Mouse (Mus musculus) fibroblast of lung, adult 2 months (primary cell): Measurements from ENCODE around the gene Etv5.

Experiments
- DNase-seq: peaks from one replicate; pipeline ENCODE4 v3.0.0-alpha.2; 2011; ENCODE audit warnings: low read depth

The Etv5 gene

GRCm38 (mm10) chr16:22439499-22440177 is at the start of gene Etv5:
Gene Etv5 (minus strand): TSS chr16:22439719.
- DNase-seq: peak; percentile 98

GRCm38 (mm10) chr16:22483900-22484299 is 44.4 kb upstream of the Etv5 start:
- no peak for DNase-seq

- DNase-seq: no peak
Measured at GRCm38 (mm10) chr16:22479322-22479721, 39.8 kb upstream of the Etv5 start.

- DNase-seq: no peak
Measured at GRCm38 (mm10) chr16:22471728-22472127, 32.2 kb upstream of the Etv5 start.

- no peak for DNase-seq
Measured at GRCm38 (mm10) chr16:22469385-22469784, 29.9 kb upstream of the Etv5 start.

- no peak for DNase-seq
Measured at GRCm38 (mm10) chr16:22467111-22467510, 27.6 kb upstream of the Etv5 start.

GRCm38 (mm10) chr16:22466381-22466780 is 26.9 kb upstream of the Etv5 start:
- no peak for DNase-seq

- DNase-seq: no peak
Measured at GRCm38 (mm10) chr16:22462220-22462619, 22.7 kb upstream of the Etv5 start.

GRCm38 (mm10) chr16:22461728-22462127 is 22.2 kb upstream of the Etv5 start:
- DNase-seq: no peak

GRCm38 (mm10) chr16:22460960-22461359 is 21.4 kb upstream of the Etv5 start:
- DNase-seq: no peak

GRCm38 (mm10) chr16:22452082-22452481 is 12.6 kb upstream of the Etv5 start:
- no peak for DNase-seq

- DNase-seq: no peak
Measured at GRCm38 (mm10) chr16:22448093-22448492, 8.6 kb upstream of the Etv5 start.

GRCm38 (mm10) chr16:22444786-22445185 is 5.3 kb upstream of the Etv5 start:
- DNase-seq: no peak

GRCm38 (mm10) chr16:22442202-22442601 is 2.7 kb upstream of the Etv5 start:
- no peak for DNase-seq

GRCm38 (mm10) chr16:22441317-22441716 is 1.8 kb upstream of the Etv5 start:
- no peak for DNase-seq

- DNase-seq: no peak
Measured at GRCm38 (mm10) chr16:22440269-22440668, 750 bp upstream of the Etv5 start.

- no peak for DNase-seq
Measured at GRCm38 (mm10) chr16:22438441-22439373, 812 bp downstream of the Etv5 start.

- no peak for DNase-seq
Measured at GRCm38 (mm10) chr16:22436106-22436505, 3.4 kb downstream of the Etv5 start.

GRCm38 (mm10) chr16:22434530-22434929 is 5.0 kb downstream of the Etv5 start:
- no peak for DNase-seq

- no peak for DNase-seq
Measured at GRCm38 (mm10) chr16:22433944-22434343, 5.6 kb downstream of the Etv5 start.

GRCm38 (mm10) chr16:22431773-22432172 is 7.7 kb downstream of the Etv5 start:
- DNase-seq: no peak

- no peak for DNase-seq
Measured at GRCm38 (mm10) chr16:22431335-22431734, 8.2 kb downstream of the Etv5 start.
